Mouse (Mus musculus) MEL (cell line): ENCODE measurements around the gene Srsf6. TPM values are rescaled to one million over a fixed set of nuclear protein-coding genes. Genes with fewer than 3 reads are reported as not detected.

Experiments used
- DNase-seq: peaks from one replicate; pipeline ENCODE4 v3.0.0; 2011; ENCODE audit warnings: low read depth, low spot score
- H3K27ac ChIP-seq: 2 replicates; pipeline ENCODE4 v1.5.1; 2012; ENCODE audit warnings: low read depth, mild to moderate bottlenecking, control low read depth, low read length, moderate library complexity; ENCODE audit not compliant: control insufficient read depth
- H3K27me3 ChIP-seq, 2 experiments: fragments of 150-350 bp in 1 of 2; sonication (generic) in 1 of 2; 2 replicates each; pipeline ENCODE4 v1.6.1; 2012; ENCODE audit warnings: low read length in 2 of 2, mild to moderate bottlenecking in 2 of 2, improper control_type of control experiment in 1 of 2, moderate library complexity in 1 of 2; ENCODE audit not compliant: insufficient read depth in 2 of 2, control insufficient read depth in 1 of 2
- H3K36me3 ChIP-seq, 2 experiments: 2 replicates each; pipeline ENCODE4 v1.6.1; 2012 to 2014; ENCODE audit warnings: low read length in 2 of 2, improper control_type of control experiment in 1 of 2, inconsistent platforms in 1 of 2, mild to moderate bottlenecking in 1 of 2; ENCODE audit not compliant: insufficient read depth in 2 of 2, control insufficient read depth in 1 of 2
- H3K4me1 ChIP-seq, 2 experiments: fragments of 150-350 bp in 1 of 2; sonication (generic) in 1 of 2; 2 replicates each; pipeline ENCODE4 v1.6.1; 2012; ENCODE audit warnings: low read length in 2 of 2, improper control_type of control experiment in 1 of 2, mild to moderate bottlenecking in 1 of 2; ENCODE audit not compliant: insufficient read depth in 2 of 2, control insufficient read depth in 1 of 2
- H3K4me3 ChIP-seq, 2 experiments: fragments of 150-350 bp in 1 of 2; sonication (generic) in 1 of 2; 2 replicates each; pipeline ENCODE4 v1.5.1; 2012; ENCODE audit warnings: low read depth in 2 of 2, low read length in 2 of 2, mild to moderate bottlenecking in 2 of 2, moderate library complexity in 2 of 2, control low read depth in 1 of 2, improper control_type of control experiment in 1 of 2; ENCODE audit not compliant: control insufficient read depth in 1 of 2, insufficient read depth in 1 of 2
- H3K79me2 ChIP-seq: 2 replicates; pipeline ENCODE4 v1.6.1; 2012; ENCODE audit warnings: mild to moderate bottlenecking, low read length, moderate library complexity; ENCODE audit not compliant: control insufficient read depth, poor library complexity, insufficient read depth
- H3K9ac ChIP-seq: 2 replicates; pipeline ENCODE4 v1.6.1; 2012; ENCODE audit warnings: low read depth, mild to moderate bottlenecking, control low read depth, low read length, moderate library complexity; ENCODE audit not compliant: control insufficient read depth, poor library complexity, severe bottlenecking
- H3K9me3 ChIP-seq: fragments of 150-350 bp; sonication (generic); replicated peaks from 2 replicates; pipeline ENCODE4 v1.6.1; 2012; ENCODE audit warnings: mild to moderate bottlenecking, low read length, improper control_type of control experiment, moderate library complexity; ENCODE audit not compliant: insufficient read depth
- BHLHE40 ChIP-seq: IDR thresholded peaks from 2 replicates; pipeline ENCODE4 v1.6.1; 2012; ENCODE audit warnings: low read depth, mild to moderate bottlenecking, inconsistent platforms, low read length, improper control_type of control experiment, borderline replicate concordance
- CHD2 ChIP-seq: IDR thresholded peaks from 2 replicates; pipeline ENCODE4 v1.6.1; 2011; ENCODE audit warnings: low read length, improper control_type of control experiment
- CTCF ChIP-seq, 3 experiments: IDR thresholded peaks in 2 of 3; conservative IDR thresholded peaks in 1 of 3; 2 replicates each; pipeline ENCODE4 v1.5.1; 2011 to 2012; ENCODE audit warnings: low read length in 3 of 3, low read depth in 2 of 3, mild to moderate bottlenecking in 2 of 3, improper control_type of control experiment in 1 of 3, inconsistent platforms in 1 of 3, mixed read lengths in 1 of 3, moderate library complexity in 1 of 3; ENCODE audit not compliant: control insufficient read depth in 1 of 3, insufficient read depth in 1 of 3, poor library complexity in 1 of 3, severe bottlenecking in 1 of 3
- EP300 ChIP-seq, 2 experiments: IDR thresholded peaks; 2 replicates each; pipeline ENCODE4 v1.6.1; 2011; ENCODE audit warnings: improper control_type of control experiment in 2 of 2, low read length in 2 of 2, low read depth in 1 of 2, mild to moderate bottlenecking in 1 of 2
- ETS1 ChIP-seq: IDR thresholded peaks from 2 replicates; pipeline ENCODE4 v1.6.1; 2012; ENCODE audit warnings: low read depth, mild to moderate bottlenecking, inconsistent platforms, low read length, improper control_type of control experiment, moderate library complexity
- GABPA ChIP-seq: IDR thresholded peaks from 2 replicates; pipeline ENCODE4 v1.6.1; 2012; ENCODE audit warnings: low read depth, mild to moderate bottlenecking, inconsistent platforms, low read length, improper control_type of control experiment, moderate library complexity
- GATA1 ChIP-seq: IDR thresholded peaks from 2 replicates; pipeline ENCODE4 v1.6.1; 2011; ENCODE audit warnings: low read depth, low read length, improper control_type of control experiment
- MAFK ChIP-seq: IDR thresholded peaks from 2 replicates; pipeline ENCODE4 v1.6.1; 2011; ENCODE audit warnings: low read depth, mild to moderate bottlenecking, low read length, improper control_type of control experiment, borderline replicate concordance
- MAZ ChIP-seq: IDR thresholded peaks from 2 replicates; pipeline ENCODE4 v1.6.1; 2012; ENCODE audit warnings: low read depth, mild to moderate bottlenecking, inconsistent platforms, low read length, improper control_type of control experiment
- MXI1 ChIP-seq: IDR thresholded peaks from 2 replicates; pipeline ENCODE4 v1.6.1; 2011; ENCODE audit warnings: mild to moderate bottlenecking, low read depth, low read length, improper control_type of control experiment
- NELFE ChIP-seq: IDR thresholded peaks from 2 replicates; pipeline ENCODE4 v1.6.1; 2011; ENCODE audit warnings: low read depth, low read length, improper control_type of control experiment
- NRF1 ChIP-seq: IDR thresholded peaks from 2 replicates; pipeline ENCODE4 v1.6.1; 2014; ENCODE audit warnings: low read depth, mild to moderate bottlenecking, inconsistent platforms, low read length, improper control_type of control experiment, moderate library complexity; ENCODE audit not compliant: poor library complexity, insufficient read depth, severe bottlenecking
- POLR2AphosphoS2 ChIP-seq: IDR thresholded peaks from 2 replicates; pipeline ENCODE4 v1.6.1; 2011; ENCODE audit warnings: low read length, improper control_type of control experiment
- SIN3A ChIP-seq: IDR thresholded peaks from 2 replicates; pipeline ENCODE4 v1.6.1; 2012; ENCODE audit warnings: low read length, improper control_type of control experiment, inconsistent platforms
- SMC3 ChIP-seq: IDR thresholded peaks from 2 replicates; pipeline ENCODE4 v1.6.1; 2011; ENCODE audit warnings: low read depth, low read length, improper control_type of control experiment
- TBP ChIP-seq: IDR thresholded peaks from 2 replicates; pipeline ENCODE4 v1.8.0; 2011; ENCODE audit warnings: low read depth, low read length, improper control_type of control experiment
- USF2 ChIP-seq, 2 experiments: IDR thresholded peaks; 2 replicates each; pipeline ENCODE4 v1.6.1; 2011 to 2012; ENCODE audit warnings: improper control_type of control experiment in 2 of 2, low read length in 2 of 2, borderline replicate concordance in 1 of 2, inconsistent platforms in 1 of 2, low read depth in 1 of 2, mild to moderate bottlenecking in 1 of 2; ENCODE audit not compliant: insufficient read depth in 1 of 2
- ZKSCAN1 ChIP-seq: IDR thresholded peaks from 2 replicates; pipeline ENCODE4 v1.6.1; 2012; ENCODE audit warnings: low read depth, mild to moderate bottlenecking, inconsistent platforms, low read length, improper control_type of control experiment, moderate library complexity
- ZNF384 ChIP-seq: IDR thresholded peaks from 2 replicates; pipeline ENCODE4 v1.6.1; 2012; ENCODE audit warnings: low read depth, mild to moderate bottlenecking, inconsistent platforms, low read length, improper control_type of control experiment
- polyA plus RNA-seq, 2 experiments: library from polyadenylated mRNA; stranded (reverse) in 1 of 2; unstranded in 1 of 2; fragments of >175 nt in 1 of 2; fragments of >200 nt in 1 of 2; gene quantifications; 2 replicates each; pipeline versions ENCODE4 v1.2.1 to v1.2.4; 2012; ENCODE audit warnings: low replicate concordance in 2 of 2, low read depth in 1 of 2; ENCODE audit not compliant: insufficient read length in 2 of 2, insufficient read depth in 1 of 2, missing spikeins in 1 of 2
- total RNA-seq: library from RNA; depleted of rRNA; stranded (reverse); fragments of 300-350 nt; gene quantifications from 2 replicates; pipeline ENCODE4 v1.2.3, GENCODE M21; 2012

The Srsf6 gene
- total and polyA plus RNA-seq, 3 experiments, result 69.2 to 284 (median 173) TPM

DNA sequence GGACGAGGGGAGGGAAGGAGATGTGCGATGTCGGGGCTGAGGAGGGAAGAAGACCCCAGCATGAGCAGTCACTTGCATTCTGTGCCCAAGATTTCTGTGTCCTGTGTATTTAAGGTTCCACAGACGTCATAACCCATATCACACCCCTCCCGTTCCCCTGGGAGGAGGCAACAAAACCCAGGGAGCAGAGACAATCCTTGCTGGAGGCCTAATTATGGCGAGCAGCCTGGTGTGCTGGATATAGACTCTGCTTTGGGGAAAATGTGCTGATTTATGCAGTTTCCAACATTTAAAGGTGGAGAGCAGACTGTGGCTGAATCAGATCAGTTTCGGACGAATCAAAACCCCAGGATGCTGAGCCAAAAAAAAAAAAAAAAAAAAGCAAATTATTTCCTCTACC lies 42.7 kb upstream of the Srsf6 start:
- Histone ChIP-seq H3K4me3 (no peak overlapping the region), H3K27me3 (no peaks in the 10 kb centered on the region), H3K9me3 (no peaks in the 10 kb centered on the region), H3K79me2 (no peaks in the 10 kb centered on the region), H3K9ac (no peak overlapping the region), H3K27ac (no peak overlapping the region), H3K36me3 (no peaks in the 10 kb centered on the region), H3K4me1 (no peaks in the 10 kb centered on the region)
- no peak for DNase-seq
- TF ChIP-seq GABPA (no peak), NRF1 (no peak), ETS1 (no peak), NELFE (no peak), SIN3A (no peak), MAZ (no peak), SMC3 (no peak), TBP (no peak), POLR2AphosphoS2 (no peak), MAFK (no peak), BHLHE40 (no peak), GATA1 (no peak), CTCF (IDR thresholded peaks at IDR 0.05 in 2 of 3, conservative IDR thresholded peaks at IDR 0.05 in 1 of 3; ENCODE audit: control insufficient read depth in 1 of 3, insufficient read depth in 1 of 3, low read depth in 2 of 3, low read length in 3 of 3, poor library complexity in 1 of 3, severe bottlenecking in 1 of 3) (no peak), USF2 (IDR thresholded peaks at IDR 0.05; ENCODE audit: borderline replicate concordance in 1 of 2, insufficient read depth in 1 of 2, low read depth in 1 of 2, low read length in 2 of 2) (no peak), ZNF384 (no peak), EP300 (IDR thresholded peaks at IDR 0.05; ENCODE audit: low read depth in 1 of 2, low read length in 2 of 2) (no peak), CHD2 (no peak), MXI1 (no peak)

DNA sequence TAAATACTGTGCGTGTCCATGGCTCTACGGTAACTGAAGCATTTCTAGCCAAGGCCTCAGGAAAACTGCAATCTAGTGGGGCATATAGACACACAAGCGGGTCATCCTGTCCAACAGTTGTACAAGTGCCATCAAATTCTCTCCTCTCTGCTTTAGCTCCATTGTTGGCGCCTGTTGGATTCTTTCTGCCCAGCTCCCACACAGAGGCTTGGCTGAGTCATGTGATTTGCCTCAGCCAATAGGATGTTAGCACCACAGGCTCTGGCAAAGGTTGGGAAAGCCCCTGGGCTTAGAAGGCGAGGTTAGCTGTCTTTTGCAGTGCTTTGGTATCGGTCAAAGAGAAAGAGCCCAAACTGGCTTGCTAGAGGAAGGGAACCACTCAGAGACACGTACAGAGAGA lies 42.1 kb upstream of the Srsf6 start:
- H3K27me3 ChIP-seq, result no peaks in the 10 kb centered on the region
- H3K9ac ChIP-seq, result no peak overlapping the region
- no peaks in the 10 kb centered on the region for H3K79me2 ChIP-seq
- no peak overlapping the region for H3K27ac ChIP-seq
- no peaks in the 10 kb centered on the region for H3K9me3 ChIP-seq
- no peak for DNase-seq
- no peaks in the 10 kb centered on the region for H3K4me1 ChIP-seq
- no peak for TF ChIP-seq ZKSCAN1
- no peaks in the 10 kb centered on the region for H3K36me3 ChIP-seq
- no peak overlapping the region for H3K4me3 ChIP-seq
